Mouse (Mus musculus) lung, postnatal 36 days (tissue): Measurements from ENCODE around the gene Cdhr3.
"Not testable (repeated sequence)": the region's sequence is repeated elsewhere in the genome, so short reads cannot be mapped to it uniquely, and the experiment has no call there.

Source experiments
- DNase-seq: peaks from one replicate; pipeline ENCODE4 v3.0.0; 2022; ENCODE audit warnings: mixed read lengths

Cdhr3 gene

DNA sequence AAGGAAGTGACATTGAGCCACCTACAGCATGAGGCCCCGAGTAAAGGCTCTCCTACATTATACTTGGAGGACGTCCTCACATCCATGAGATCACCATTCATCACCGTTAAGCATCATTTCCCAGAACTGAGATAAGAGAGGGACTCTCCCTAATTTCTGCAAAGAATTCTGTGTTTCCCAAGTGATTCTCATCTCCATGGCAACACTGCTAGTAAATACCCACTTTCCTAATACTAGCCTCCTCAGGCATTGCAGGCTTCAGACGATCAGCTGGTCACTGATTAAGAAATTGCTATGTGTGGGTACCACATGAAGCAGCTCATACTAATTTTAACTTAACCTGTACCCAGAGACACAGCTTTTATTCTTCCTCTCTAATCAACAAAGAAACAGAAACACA, 92.3 kb downstream of the Cdhr3 start:
- DNase-seq: peak; percentile 43

DNA sequence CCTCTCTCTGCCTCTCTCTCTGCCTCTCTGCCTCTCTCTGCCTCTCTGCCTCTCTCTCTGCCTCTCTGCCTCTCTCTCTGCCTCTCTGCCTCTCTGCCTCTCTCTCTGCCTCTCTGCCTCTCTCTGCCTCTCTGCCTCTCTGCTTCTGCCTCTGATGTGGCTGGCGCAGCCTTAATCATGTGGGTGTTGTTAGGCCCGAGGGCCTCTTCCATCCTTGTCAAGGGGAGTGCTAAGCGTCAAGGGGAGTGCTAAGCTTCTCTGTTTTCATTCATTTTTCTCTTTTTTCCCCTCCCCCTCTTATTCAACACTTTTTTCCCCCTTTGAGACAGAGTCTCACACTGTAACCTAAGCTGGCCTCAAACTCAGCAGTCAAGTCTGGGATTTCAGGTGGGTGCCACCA, 92.9 kb downstream of the Cdhr3 start:
- DNase-seq: not testable (repeated sequence)

DNA sequence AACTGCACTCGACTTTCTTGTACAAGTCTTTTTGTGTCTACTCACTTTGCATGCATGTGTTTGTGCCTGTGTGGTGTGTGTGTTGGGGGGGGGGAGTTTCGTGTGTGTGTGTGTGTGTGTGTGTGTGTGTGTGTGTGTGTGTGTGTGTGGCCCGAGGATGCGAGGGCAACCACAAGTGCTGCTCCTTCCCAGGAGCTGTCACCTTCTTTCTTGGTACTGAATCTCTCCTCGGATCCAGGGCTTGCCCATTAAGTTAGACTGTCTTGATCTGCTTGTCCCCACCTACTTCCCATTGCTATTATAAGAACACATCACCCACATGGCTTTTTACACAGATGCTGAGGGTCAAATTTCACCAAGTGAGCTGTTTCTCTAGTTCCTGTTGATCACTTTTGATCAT, 93.9 kb downstream of the Cdhr3 start:
- DNase-seq: no peak

DNA sequence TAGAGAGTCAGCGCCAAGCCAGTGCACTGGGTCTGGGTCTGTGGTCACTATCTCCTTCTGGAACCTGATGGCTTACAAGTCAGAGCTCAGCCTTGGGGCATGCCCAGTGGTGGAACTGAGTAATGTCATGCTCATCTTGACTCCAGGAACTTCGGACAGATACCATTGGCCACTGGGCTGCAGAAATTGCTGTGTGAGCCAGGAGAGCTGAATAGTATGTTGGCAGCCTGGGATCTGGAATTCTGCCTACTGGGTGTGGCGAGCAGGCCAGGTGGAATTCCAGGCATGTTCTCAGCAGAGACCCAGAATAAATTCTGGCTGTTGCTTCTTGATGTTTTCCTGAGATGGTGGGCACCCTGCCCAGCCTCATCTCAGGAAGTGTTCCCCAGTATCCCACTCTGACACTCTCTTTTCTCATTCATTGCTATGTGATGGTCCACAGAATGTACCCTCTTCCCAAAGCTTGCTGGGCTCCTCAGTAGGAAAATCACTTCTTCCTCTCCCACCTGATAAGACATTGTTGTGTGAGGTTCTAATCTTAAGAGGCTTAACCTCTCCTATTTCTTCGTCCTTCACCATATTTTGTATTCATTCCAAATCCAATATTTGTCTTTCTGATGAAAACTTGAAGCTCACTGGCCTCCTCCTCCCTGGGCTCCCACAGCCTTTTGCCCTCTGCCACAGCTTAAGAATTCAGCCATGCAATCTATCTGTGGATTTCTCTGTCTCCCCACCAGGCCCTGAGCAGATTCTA, 97.4 kb downstream of the Cdhr3 start:
- DNase-seq: peak; percentile 84

DNA sequence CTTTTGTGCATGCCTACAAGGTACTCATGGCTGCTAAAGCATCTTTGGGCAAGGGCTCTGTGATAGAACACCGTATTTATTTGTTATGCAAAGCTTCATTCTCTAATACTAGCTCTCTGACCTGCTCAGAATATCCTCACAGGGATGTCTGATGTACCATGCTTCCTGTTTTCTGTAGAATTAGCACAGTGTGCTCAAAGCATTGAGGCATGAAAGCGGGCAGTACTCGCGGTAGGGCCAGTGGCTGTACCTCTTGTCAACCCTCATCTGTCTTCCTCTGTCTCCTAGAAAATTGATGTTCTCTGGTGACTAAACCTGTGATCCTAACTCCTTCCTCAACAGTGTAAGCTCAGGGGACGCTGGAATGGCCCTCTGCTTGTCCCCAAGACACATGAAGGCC, 98.6 kb downstream of the Cdhr3 start:
- DNase-seq: no peak

DNA sequence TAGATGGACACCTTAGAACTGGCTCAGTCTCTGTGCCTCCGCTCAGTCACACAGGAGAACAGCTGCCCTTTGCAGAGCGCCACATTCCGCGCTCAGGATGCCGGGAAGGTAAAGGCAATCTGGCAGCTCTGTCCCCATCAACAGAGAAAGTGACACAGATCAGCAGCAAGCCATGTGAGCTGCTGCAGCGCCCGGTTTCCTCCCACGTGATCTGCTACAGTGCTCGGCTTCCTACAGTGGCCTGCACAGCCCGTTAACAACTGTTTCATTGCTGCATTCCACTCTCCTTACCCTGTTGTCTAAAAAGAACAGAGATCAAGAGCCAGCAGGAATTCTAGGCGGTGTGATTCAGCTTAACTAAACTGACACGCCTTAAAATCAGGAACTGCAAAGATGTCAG, 102.9 kb downstream of the Cdhr3 start:
- DNase-seq: peak; percentile 61

DNA sequence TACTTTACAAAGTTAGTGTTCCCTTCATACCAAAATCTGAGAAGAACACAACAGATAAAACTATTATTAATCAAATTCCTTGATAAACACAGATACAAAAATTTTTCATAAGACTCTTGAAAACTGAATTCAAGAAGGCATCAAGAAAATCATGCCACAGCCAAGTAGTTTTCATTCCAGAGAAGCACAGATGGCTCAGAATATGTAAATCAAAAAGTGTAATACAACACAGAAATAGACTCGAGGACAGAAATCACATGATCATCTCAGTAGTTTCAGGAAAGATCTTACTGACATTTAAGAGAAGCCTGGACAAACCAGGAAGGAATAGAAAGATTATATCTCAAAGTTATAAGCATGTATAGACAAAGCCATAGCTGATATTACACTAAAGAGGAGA, 106.4 kb downstream of the Cdhr3 start:
- no peak for DNase-seq
